Mouse (Mus musculus): Measurements from ENCODE around the gene Meaf6. TPM values are rescaled to one million over a fixed set of nuclear protein-coding genes. Genes with fewer than 3 reads are reported as not detected.

The Meaf6 gene
- polyA plus RNA-seq, 1 experiment from 2014 or later = 153 TPM

DNA sequence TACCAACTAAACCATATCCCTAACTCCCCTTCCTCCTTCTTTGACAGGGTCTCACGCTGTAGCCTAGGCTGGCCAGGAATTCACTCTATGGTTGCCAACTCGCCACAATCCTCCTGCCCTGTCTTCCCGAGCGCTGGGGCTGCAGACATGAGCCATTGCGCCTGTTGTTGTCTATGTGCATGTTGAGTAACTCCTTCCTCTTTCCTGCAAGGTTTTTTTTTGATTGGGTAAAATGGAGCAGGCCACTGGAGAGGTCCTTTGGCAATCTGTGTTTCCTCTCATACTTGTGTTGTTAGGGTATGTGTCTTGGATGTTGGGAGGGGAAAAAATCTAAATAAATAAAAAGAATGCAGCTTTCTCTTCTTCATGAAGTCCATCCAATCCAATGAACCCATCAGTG, 59.3 kb downstream of the Meaf6 start:
- no peaks in the 10 kb centered on the region for H3K27me3 ChIP-seq (replicated peaks; ENCODE audit: control insufficient read depth, insufficient read depth, low read length)
- DNase-seq (ENCODE audit: low spot score) = no peak
- no peak overlapping the region for H3K4me2 ChIP-seq (ENCODE audit: low read length)
- H3K27ac ChIP-seq (ENCODE audit: low read depth, low read length) = no peak overlapping the region
- H3K4me3 ChIP-seq (ENCODE audit: low read depth, low read length) = no peak overlapping the region
- H3K4me1 ChIP-seq (ENCODE audit: control insufficient read depth, insufficient read depth, low read length) = no peaks in the 10 kb centered on the region; the same call in 1 of the 2 replicates
- 81% methylated on average over 5 of the region's 5 CpGs for WGBS
- H3K36me3 ChIP-seq (ENCODE audit: control insufficient read depth, insufficient read depth, low read length) = no peaks in the 10 kb centered on the region
- H3K9me3 ChIP-seq (replicated peaks; ENCODE audit: control insufficient read depth, low read length) = 0 out of 2 replicates have a peak, but pooled peaks cover 2% of the 10 kb centered on the region
- H3K9ac ChIP-seq (ENCODE audit: low read length) = no peak overlapping the region
- no peak for ATAC-seq

DNA sequence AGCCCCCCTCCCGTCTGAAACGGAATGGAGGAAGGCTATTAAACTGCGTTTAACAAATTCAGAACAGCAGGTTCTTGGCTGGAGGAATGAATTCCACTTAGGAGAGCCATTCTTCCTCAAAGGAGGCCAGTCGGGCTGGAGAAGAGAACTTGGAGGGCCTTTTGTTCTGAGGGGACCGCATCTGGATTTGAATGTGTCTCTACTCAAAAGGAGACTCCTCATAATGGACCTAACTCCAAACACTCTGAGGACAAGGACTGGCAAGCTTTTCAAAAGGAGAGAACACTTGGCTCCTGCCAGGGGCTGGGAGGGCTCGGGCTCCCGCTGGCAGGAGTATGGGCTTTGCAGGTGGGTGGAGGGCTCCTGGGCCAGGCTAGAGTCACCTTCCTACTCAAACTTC, 59.7 kb downstream of the Meaf6 start:
- Histone ChIP-seq H3K4me3 (ENCODE audit: low read depth, low read length) (no peak overlapping the region), H3K4me1 (ENCODE audit: control insufficient read depth, insufficient read depth, low read length) (no peaks in the 10 kb centered on the region; the same call in 1 of the 2 replicates), H3K27me3 (replicated peaks; ENCODE audit: control insufficient read depth, insufficient read depth, low read length) (no peaks in the 10 kb centered on the region), H3K4me2 (ENCODE audit: low read length) (no peak overlapping the region), H3K9ac (ENCODE audit: low read length) (no peak overlapping the region), H3K27ac (ENCODE audit: low read depth, low read length) (no peak overlapping the region), H3K9me3 (replicated peaks; ENCODE audit: control insufficient read depth, low read length) (0 out of 2 replicates have a peak, but pooled peaks cover 2% of the 10 kb centered on the region), H3K36me3 (ENCODE audit: control insufficient read depth, insufficient read depth, low read length) (no peaks in the 10 kb centered on the region)
- ATAC-seq (no peak), DNase-seq (ENCODE audit: low spot score) (no peak)
- 6% methylated on average over 7 of the region's 7 CpGs for WGBS

DNA sequence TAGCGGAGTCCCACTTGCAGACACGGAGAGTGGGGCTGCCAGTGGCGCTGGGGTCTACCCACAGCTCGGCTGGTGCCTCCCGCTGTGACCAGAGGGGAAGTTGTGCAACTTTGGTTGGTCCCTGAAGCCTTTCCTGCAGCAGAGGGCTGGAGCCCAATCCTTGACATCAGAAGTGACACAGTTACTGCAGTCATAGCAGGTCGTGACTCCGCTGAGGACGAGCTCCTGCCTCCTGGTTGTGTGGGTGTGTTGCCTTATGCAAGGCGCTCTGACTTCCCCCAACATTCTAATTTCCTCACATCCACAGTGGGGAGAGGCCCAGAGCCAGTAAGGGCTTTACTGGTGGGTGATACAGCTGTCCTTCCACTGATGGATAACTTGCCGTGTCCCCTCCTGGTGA, 60.3 kb downstream of the Meaf6 start:
- no peak for ATAC-seq
- WGBS = 38% methylated on average over 10 of the region's 10 CpGs
- no peaks in the 10 kb centered on the region for H3K36me3 ChIP-seq (ENCODE audit: control insufficient read depth, insufficient read depth, low read length)

DNA sequence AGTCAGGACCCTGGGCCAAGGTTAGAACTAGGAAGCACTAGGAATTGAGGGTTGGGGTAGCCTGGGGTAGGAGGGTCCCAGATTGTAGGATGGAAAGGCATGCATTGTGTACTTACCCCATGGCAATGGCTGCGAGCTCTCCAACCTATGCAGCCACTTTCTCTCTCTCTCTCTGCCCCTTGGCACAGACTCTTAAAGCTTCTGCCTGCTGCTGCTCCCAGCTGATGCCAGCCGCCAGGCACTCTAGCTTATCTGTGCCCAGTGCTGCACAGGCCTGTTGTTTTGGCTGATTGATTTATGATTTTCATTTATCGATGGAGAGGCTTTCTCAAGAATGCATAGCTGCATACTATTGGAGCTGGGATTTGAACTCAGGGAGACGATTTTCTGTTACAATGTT, 63.0 kb downstream of the Meaf6 start:
- Histone ChIP-seq H3K4me1 (ENCODE audit: control insufficient read depth, insufficient read depth, low read length) (no peaks in the 10 kb centered on the region; the same call in 1 of the 2 replicates), H3K4me3 (ENCODE audit: low read depth, low read length) (no peak overlapping the region), H3K4me2 (ENCODE audit: low read length) (no peak overlapping the region), H3K36me3 (ENCODE audit: control insufficient read depth, insufficient read depth, low read length) (no peaks in the 10 kb centered on the region), H3K27me3 (replicated peaks; ENCODE audit: control insufficient read depth, insufficient read depth, low read length) (no peaks in the 10 kb centered on the region), H3K9ac (ENCODE audit: low read length) (no peak overlapping the region), H3K27ac (ENCODE audit: low read depth, low read length) (no peak overlapping the region), H3K9me3 (replicated peaks; ENCODE audit: control insufficient read depth, low read length) (0 out of 2 replicates have a peak, but pooled peaks cover 2% of the 10 kb centered on the region)
- DNase-seq (ENCODE audit: low spot score) = no peak
- WGBS = 88% methylated on average over 4 of the region's 4 CpGs
- ATAC-seq = no peak

More for the DNA sequence above, 60.3 kb downstream of the Meaf6 start:
- Histone ChIP-seq H3K4me3 (ENCODE audit: low read depth, low read length) (no peak overlapping the region), H3K9me3 (replicated peaks; ENCODE audit: control insufficient read depth, low read length) (0 out of 2 replicates have a peak, but pooled peaks cover 2% of the 10 kb centered on the region), H3K4me1 (ENCODE audit: control insufficient read depth, insufficient read depth, low read length) (no peaks in the 10 kb centered on the region; the same call in 1 of the 2 replicates), H3K27ac (ENCODE audit: low read depth, low read length) (no peak overlapping the region), H3K4me2 (ENCODE audit: low read length) (no peak overlapping the region), H3K27me3 (replicated peaks; ENCODE audit: control insufficient read depth, insufficient read depth, low read length) (no peaks in the 10 kb centered on the region), H3K9ac (ENCODE audit: low read length) (no peak overlapping the region)
- no peak for DNase-seq (ENCODE audit: low spot score)

DNA sequence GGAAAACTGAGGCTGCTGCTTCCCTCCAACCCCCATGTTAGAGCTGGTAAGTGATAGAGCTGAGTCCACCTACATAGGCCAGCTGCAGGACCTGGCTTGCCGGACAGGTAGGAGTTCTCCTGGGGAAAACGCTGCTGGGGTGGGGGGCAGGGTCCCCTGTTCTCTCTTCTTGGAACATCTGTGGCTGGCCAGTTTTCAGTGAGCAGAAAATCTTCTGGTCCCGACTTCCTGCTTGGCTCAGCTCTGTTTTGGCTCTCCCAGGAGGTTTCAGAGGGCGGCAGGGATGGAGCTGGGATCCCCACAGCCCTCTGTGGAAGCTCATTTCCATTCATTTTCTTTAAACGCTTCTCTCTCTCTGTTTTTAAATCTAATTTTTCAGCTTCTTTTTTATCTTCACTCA, 64.5 kb downstream of the Meaf6 start:
- Histone ChIP-seq H3K9me3 (replicated peaks; ENCODE audit: control insufficient read depth, low read length) (0 out of 2 replicates have a peak, but pooled peaks cover 2% of the 10 kb centered on the region), H3K4me3 (ENCODE audit: low read depth, low read length) (no peak overlapping the region), H3K27ac (ENCODE audit: low read depth, low read length) (no peak overlapping the region), H3K4me2 (ENCODE audit: low read length) (no peak overlapping the region), H3K36me3 (ENCODE audit: control insufficient read depth, insufficient read depth, low read length) (no peaks in the 10 kb centered on the region), H3K9ac (ENCODE audit: low read length) (no peak overlapping the region), H3K27me3 (replicated peaks; ENCODE audit: control insufficient read depth, insufficient read depth, low read length) (no peaks in the 10 kb centered on the region), H3K4me1 (ENCODE audit: control insufficient read depth, insufficient read depth, low read length) (no peaks in the 10 kb centered on the region; the same call in 1 of the 2 replicates)
- ATAC-seq (no peak), DNase-seq (ENCODE audit: low spot score) (no peak)
- WGBS = 37% methylated on average over 5 of the region's 5 CpGs

DNA sequence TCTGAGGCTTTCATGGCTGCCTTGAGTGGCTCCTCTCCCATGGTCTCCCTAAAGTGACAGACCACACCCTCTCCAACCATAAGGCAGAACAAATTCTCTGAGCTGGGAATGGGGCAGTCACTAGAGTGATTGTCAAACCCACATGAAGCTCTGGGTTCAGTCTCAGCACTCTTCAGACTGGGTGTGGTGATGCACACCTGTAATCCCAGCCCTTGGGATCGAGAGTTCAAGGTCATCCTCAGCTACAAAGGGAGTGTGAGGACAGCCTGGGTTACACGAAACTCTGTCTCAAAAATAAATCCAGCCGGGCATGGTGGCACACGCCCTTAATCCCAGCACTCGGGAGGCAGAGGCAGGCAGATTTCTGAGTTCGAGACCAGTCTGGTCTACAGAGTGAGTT, 67.5 kb downstream of the Meaf6 start:
- no peaks in the 10 kb centered on the region for H3K4me1 ChIP-seq (ENCODE audit: control insufficient read depth, insufficient read depth, low read length)
- WGBS = 92% methylated on average over 6 of the region's 6 CpGs
- no peak overlapping the region for H3K4me3 ChIP-seq (ENCODE audit: low read depth, low read length)
- no peak overlapping the region for H3K4me2 ChIP-seq (ENCODE audit: low read length)
- no peaks in the 10 kb centered on the region for H3K27me3 ChIP-seq (replicated peaks; ENCODE audit: control insufficient read depth, insufficient read depth, low read length)
- no peak overlapping the region for H3K9ac ChIP-seq (ENCODE audit: low read length)
- ATAC-seq = no peak
- H3K27ac ChIP-seq (ENCODE audit: low read depth, low read length) = no peak overlapping the region
- no peaks in the 10 kb centered on the region for H3K36me3 ChIP-seq (ENCODE audit: control insufficient read depth, insufficient read depth, low read length)
- DNase-seq (ENCODE audit: low spot score) = no peak
- 0 out of 2 replicates have a peak, but pooled peaks cover 2% of the 10 kb centered on the region for H3K9me3 ChIP-seq (replicated peaks; ENCODE audit: control insufficient read depth, low read length)

DNA sequence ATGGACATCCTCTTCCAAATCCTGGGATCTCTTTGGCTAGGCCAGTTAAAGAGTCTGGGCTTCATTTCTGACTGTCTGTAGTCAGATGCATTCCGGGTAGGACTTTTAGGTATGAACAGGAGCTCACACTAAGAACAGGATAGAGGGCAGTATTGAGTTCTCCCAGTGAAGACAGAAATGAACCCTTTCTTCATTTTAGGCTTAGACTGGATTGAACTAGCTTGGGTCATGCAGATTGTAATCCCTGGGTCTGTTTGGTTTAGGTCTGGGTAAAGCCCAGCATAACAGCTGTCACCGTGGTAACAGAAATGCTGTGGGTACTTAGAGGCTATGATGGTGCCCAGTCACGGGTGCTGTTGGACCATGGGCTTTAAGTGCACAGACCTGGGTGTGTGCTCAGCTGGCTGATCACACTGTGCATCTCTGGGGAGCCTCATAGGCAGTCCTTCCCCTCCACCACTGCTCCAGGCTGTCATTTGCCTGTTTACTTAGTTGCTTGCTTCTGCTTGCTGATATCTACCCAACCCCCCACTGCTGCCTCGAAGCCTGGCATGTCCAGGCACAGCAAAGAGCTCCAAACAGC, 68.8 kb downstream of the Meaf6 start:
- Histone ChIP-seq H3K36me3 (ENCODE audit: control insufficient read depth, insufficient read depth, low read length) (no peaks in the 10 kb centered on the region), H3K9me3 (replicated peaks; ENCODE audit: control insufficient read depth, low read length) (no peaks in the 10 kb centered on the region), H3K4me3 (ENCODE audit: low read depth, low read length) (no peak overlapping the region), H3K27me3 (replicated peaks; ENCODE audit: control insufficient read depth, insufficient read depth, low read length) (no peaks in the 10 kb centered on the region), H3K4me2 (ENCODE audit: low read length) (no peak overlapping the region), H3K4me1 (ENCODE audit: control insufficient read depth, insufficient read depth, low read length) (no peaks in the 10 kb centered on the region), H3K27ac (ENCODE audit: low read depth, low read length) (no peak overlapping the region), H3K9ac (ENCODE audit: low read length) (no peak overlapping the region)
- DNase-seq (ENCODE audit: low spot score) (no peak), ATAC-seq (no peak)
- WGBS = 67% methylated on average over 4 of the region's 4 CpGs

DNA sequence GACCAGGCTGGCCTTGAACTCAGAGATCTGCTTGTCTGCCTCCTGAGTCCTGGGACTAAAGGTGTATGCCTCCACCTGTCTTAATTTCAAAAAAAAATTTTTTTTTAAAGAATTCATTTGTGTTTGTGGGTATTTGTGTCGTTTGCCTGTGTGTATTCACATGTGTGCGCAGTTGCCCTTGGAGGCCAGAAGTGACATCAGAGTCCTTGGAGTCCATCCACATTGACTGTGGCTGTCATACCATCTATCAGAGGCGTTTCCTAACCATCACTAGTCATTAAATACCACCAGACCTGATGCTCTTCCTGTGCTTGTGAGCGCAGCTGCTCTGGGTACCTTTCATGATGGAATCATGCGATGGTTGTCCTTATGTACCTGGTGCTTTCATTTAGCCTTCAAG, 70.7 kb downstream of the Meaf6 start:
- H3K4me2 ChIP-seq (ENCODE audit: low read length) = no peak overlapping the region
- H3K4me3 ChIP-seq (ENCODE audit: low read depth, low read length) = no peak overlapping the region
- ATAC-seq (no peak), DNase-seq (ENCODE audit: low spot score) (no peak)
- no peaks in the 10 kb centered on the region for H3K36me3 ChIP-seq (ENCODE audit: control insufficient read depth, insufficient read depth, low read length)
- H3K27me3 ChIP-seq (replicated peaks; ENCODE audit: control insufficient read depth, insufficient read depth, low read length) = no peaks in the 10 kb centered on the region
- H3K9me3 ChIP-seq (replicated peaks; ENCODE audit: control insufficient read depth, low read length) = no peaks in the 10 kb centered on the region
- H3K9ac ChIP-seq (ENCODE audit: low read length) = no peak overlapping the region
- H3K27ac ChIP-seq (ENCODE audit: low read depth, low read length) = no peak overlapping the region
- no peaks in the 10 kb centered on the region for H3K4me1 ChIP-seq (ENCODE audit: control insufficient read depth, insufficient read depth, low read length)
- 92% methylated on average over 5 of the region's 5 CpGs for WGBS

DNA sequence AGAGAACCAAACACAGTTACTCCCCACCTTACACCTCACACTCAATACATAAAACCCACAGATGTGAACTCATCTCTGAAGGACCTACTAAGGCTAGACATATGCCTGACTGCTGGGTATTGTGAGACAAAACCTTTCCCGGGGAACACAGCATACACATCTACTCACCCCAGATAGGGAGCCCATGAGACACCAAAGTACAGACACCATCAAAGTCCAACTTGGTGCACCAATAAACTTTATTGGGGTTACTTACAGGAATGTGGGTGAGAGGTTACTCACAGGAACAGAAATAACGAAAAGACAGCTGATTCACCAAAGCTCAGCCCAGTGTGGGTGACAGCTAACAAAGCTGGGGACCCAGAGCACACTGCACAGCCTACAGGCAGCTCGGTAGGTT, 72.4 kb downstream of the Meaf6 start:
- DNase-seq (ENCODE audit: low spot score) (no peak), ATAC-seq (no peak)
- H3K27ac ChIP-seq (ENCODE audit: low read depth, low read length) = no peak overlapping the region
- H3K4me2 ChIP-seq (ENCODE audit: low read length) = no peak overlapping the region
- no peak overlapping the region for H3K9ac ChIP-seq (ENCODE audit: low read length)
- 89% methylated on average over 3 of the region's 3 CpGs for WGBS
- H3K4me3 ChIP-seq (ENCODE audit: low read depth, low read length) = no peak overlapping the region
- H3K36me3 ChIP-seq (ENCODE audit: control insufficient read depth, insufficient read depth, low read length) = no peaks in the 10 kb centered on the region
- no peaks in the 10 kb centered on the region for H3K27me3 ChIP-seq (replicated peaks; ENCODE audit: control insufficient read depth, insufficient read depth, low read length)
- H3K4me1 ChIP-seq (ENCODE audit: control insufficient read depth, insufficient read depth, low read length) = no peaks in the 10 kb centered on the region
- H3K9me3 ChIP-seq (replicated peaks; ENCODE audit: control insufficient read depth, low read length) = no peaks in the 10 kb centered on the region
